Mouse (Mus musculus) midbrain, embryonic 14.5 days (tissue): ENCODE results near the gene Ppp4r1. TPM values are rescaled to one million over a fixed set of nuclear protein-coding genes. Genes with fewer than 3 reads are reported as not detected.
A peak's percentile ranks its signal among the peaks of the same experiment; 100 is the strongest.

Source experiments
- ATAC-seq: fragments of 200-750 bp; cut with Nextera tagmentation; 2 replicates; pipeline ENCODE4 v1.8.0; 2017; ENCODE audit warnings: moderate number of reproducible peaks, moderate library complexity; ENCODE audit not compliant: low FRiP score, low TSS enrichment
- DNase-seq: peaks from one replicate; pipeline ENCODE4 v3.0.0-alpha.2; 2015
- H3K27ac ChIP-seq: fragments of 300-500 bp; sonication (generic); replicated peaks from 2 replicates; pipeline ENCODE4 v1.5.1; 2014; ENCODE audit warnings: mild to moderate bottlenecking, low read depth, low read length, moderate library complexity
- H3K27me3 ChIP-seq: fragments of 300-500 bp; sonication (generic); 2 replicates; pipeline ENCODE4 v1.6.1; 2014; ENCODE audit warnings: low read length, control low read depth, mixed read lengths; ENCODE audit not compliant: control insufficient read depth, insufficient read depth
- H3K36me3 ChIP-seq: fragments of 300-500 bp; sonication (generic); 2 replicates; pipeline ENCODE4 v1.6.1; 2014; ENCODE audit warnings: low read length, control low read depth; ENCODE audit not compliant: control insufficient read depth, insufficient read depth
- H3K4me1 ChIP-seq: fragments of 300-500 bp; sonication (generic); 2 replicates; pipeline ENCODE4 v1.6.1; 2014; ENCODE audit warnings: mild to moderate bottlenecking, antibody characterized with exemption, low read length, control low read depth; ENCODE audit not compliant: control insufficient read depth, insufficient read depth
- H3K4me2 ChIP-seq: fragments of 300-500 bp; sonication (generic); 2 replicates; pipeline ENCODE4 v1.6.1; 2014; ENCODE audit warnings: mild to moderate bottlenecking, low read length, moderate library complexity
- H3K4me3 ChIP-seq: fragments of 300-500 bp; sonication (generic); replicated peaks from 2 replicates; pipeline ENCODE4 v1.5.1; 2014; ENCODE audit warnings: low read depth, low read length
- H3K9ac ChIP-seq: fragments of 300-500 bp; sonication (generic); replicated peaks from 2 replicates; pipeline ENCODE4 v1.6.1; 2014; ENCODE audit warnings: mild to moderate bottlenecking, low read length, moderate library complexity
- H3K9me3 ChIP-seq: fragments of 300-500 bp; sonication (generic); 2 replicates; pipeline ENCODE4 v1.6.1; 2016; ENCODE audit warnings: low read length, control low read depth, mixed read lengths; ENCODE audit not compliant: control insufficient read depth
- WGBS: fragments of 180-500 bp; shearing (Covaris S2); extraction: QIAGEN DNeasy Blood & Tissue Kit; methylation state at CpG from one replicate; pipeline ENCODE4 v1.1.7; 2014; 5-methylcytosine and 5-hydroxymethylcytosine counted together
- polyA plus RNA-seq: library from polyadenylated mRNA; unstranded; fragments of >200 nt; fragmentation: Nextera tagmentation; extraction: Ambion mirVana; gene quantifications from 2 replicates; pipeline ENCODE4 v1.2.1, GENCODE M21; 2014

Gene Ppp4r1
- polyA plus RNA-seq, 1 experiment from 2014 or later = 54.0 TPM

- no peak for DNase-seq
- no peak overlapping the region for H3K27ac ChIP-seq
- H3K36me3 ChIP-seq = peaks cover 70% of the 10 kb centered on the region
- H3K4me1 ChIP-seq = no peaks in the 10 kb centered on the region
- ATAC-seq = no peak
- no peak overlapping the region for H3K9ac ChIP-seq
- H3K4me3 ChIP-seq = no peak overlapping the region
- H3K4me2 ChIP-seq = no peak overlapping the region
- 91% methylated on average over 17 of the region's 17 CpGs for WGBS
- H3K27me3 ChIP-seq = no peaks in the 10 kb centered on the region
- no peaks in the 10 kb centered on the region for H3K9me3 ChIP-seq
Measured at GRCm38 (mm10) chr17:65850487-65850886, 68.1 kb downstream of the Ppp4r1 start.

- Histone ChIP-seq H3K4me3 (no peak overlapping the region), H3K27me3 (no peaks in the 10 kb centered on the region), H3K4me2 (no peak overlapping the region), H3K36me3 (peaks cover 74% of the 10 kb centered on the region), H3K4me1 (no peaks in the 10 kb centered on the region), H3K27ac (no peak overlapping the region), H3K9ac (no peak overlapping the region), H3K9me3 (no peaks in the 10 kb centered on the region)
- DNase-seq (no peak), ATAC-seq (no peak)
- 93% methylated on average over 6 of the region's 6 CpGs for WGBS
Measured at GRCm38 (mm10) chr17:65851749-65852148, 69.4 kb downstream of the Ppp4r1 start.

GRCm38 (mm10) chr17:65853326-65853725 is 71.0 kb downstream of the Ppp4r1 start:
- DNase-seq = no peak
- peaks cover 81% of the 10 kb centered on the region for H3K36me3 ChIP-seq

GRCm38 (mm10) chr17:65854006-65854405 is 71.6 kb downstream of the Ppp4r1 start:
- DNase-seq (no peak), ATAC-seq (no peak)
- H3K4me3 ChIP-seq = no peak overlapping the region
- H3K36me3 ChIP-seq = peaks cover 82% of the 10 kb centered on the region
- H3K4me2 ChIP-seq = no peak overlapping the region
- no peak overlapping the region for H3K27ac ChIP-seq
- no peaks in the 10 kb centered on the region for H3K27me3 ChIP-seq
- H3K4me1 ChIP-seq = no peaks in the 10 kb centered on the region
- H3K9me3 ChIP-seq = no peaks in the 10 kb centered on the region
- 94% methylated on average over 4 of the region's 4 CpGs for WGBS
- H3K9ac ChIP-seq = no peak overlapping the region

More at GRCm38 (mm10) chr17:65853326-65853725, 71.0 kb downstream of the Ppp4r1 start:
- no peaks in the 10 kb centered on the region for H3K27me3 ChIP-seq
- WGBS = 95% methylated on average over 6 of the region's 6 CpGs
- no peak overlapping the region for H3K9ac ChIP-seq
- no peak for ATAC-seq
- no peaks in the 10 kb centered on the region for H3K9me3 ChIP-seq
- no peak overlapping the region for H3K4me3 ChIP-seq
- H3K4me2 ChIP-seq = no peak overlapping the region
- no peaks in the 10 kb centered on the region for H3K4me1 ChIP-seq
- no peak overlapping the region for H3K27ac ChIP-seq

GRCm38 (mm10) chr17:65857617-65858016 is 75.2 kb downstream of the Ppp4r1 start:
- H3K27ac ChIP-seq = no peak overlapping the region
- ATAC-seq = no peak
- 85% methylated on average over 4 of the region's 4 CpGs for WGBS

GRCm38 (mm10) chr17:65862579-65862978 is 80.2 kb downstream of the Ppp4r1 start:
- DNase-seq (peak; percentile 72), ATAC-seq (no peak)
- no peak overlapping the region for H3K4me2 ChIP-seq
- no peak overlapping the region for H3K27ac ChIP-seq
- WGBS = 50% methylated on average over 4 of the region's 4 CpGs
- H3K4me3 ChIP-seq = no peak overlapping the region
- H3K36me3 ChIP-seq = peaks cover 54% of the 10 kb centered on the region
- no peaks in the 10 kb centered on the region for H3K9me3 ChIP-seq
- H3K9ac ChIP-seq = no peak overlapping the region
- H3K27me3 ChIP-seq = no peaks in the 10 kb centered on the region
- no peaks in the 10 kb centered on the region for H3K4me1 ChIP-seq

More at GRCm38 (mm10) chr17:65857617-65858016, 75.2 kb downstream of the Ppp4r1 start:
- H3K9ac ChIP-seq = no peak overlapping the region
- H3K4me1 ChIP-seq = no peaks in the 10 kb centered on the region
- no peak overlapping the region for H3K4me2 ChIP-seq
- H3K9me3 ChIP-seq = no peaks in the 10 kb centered on the region
- no peak overlapping the region for H3K4me3 ChIP-seq
- peaks cover 62% of the 10 kb centered on the region for H3K36me3 ChIP-seq
- no peaks in the 10 kb centered on the region for H3K27me3 ChIP-seq
- DNase-seq = no peak

GRCm38 (mm10) chr17:65863830-65864229 is 81.5 kb downstream of the Ppp4r1 start:
- Histone ChIP-seq H3K27ac (no peak overlapping the region), H3K36me3 (peaks cover 42% of the 10 kb centered on the region), H3K27me3 (no peaks in the 10 kb centered on the region), H3K4me2 (no peak overlapping the region), H3K9ac (no peak overlapping the region), H3K4me1 (no peaks in the 10 kb centered on the region), H3K4me3 (no peak overlapping the region), H3K9me3 (no peaks in the 10 kb centered on the region)
- no peak for ATAC-seq
- WGBS = 95% methylated on average over 12 of the region's 12 CpGs
- DNase-seq = no peak

- Histone ChIP-seq H3K9ac (no peak overlapping the region), H3K4me3 (no peak overlapping the region), H3K27ac (no peak overlapping the region), H3K36me3 (peaks cover 36% of the 10 kb centered on the region), H3K27me3 (no peaks in the 10 kb centered on the region), H3K4me2 (no peak overlapping the region), H3K4me1 (no peaks in the 10 kb centered on the region), H3K9me3 (no peaks in the 10 kb centered on the region)
- 41% methylated on average over 4 of the region's 4 CpGs for WGBS
- peak; percentile 85 for DNase-seq
- ATAC-seq = no peak
Measured at GRCm38 (mm10) chr17:65864742-65865141, 82.4 kb downstream of the Ppp4r1 start.

GRCm38 (mm10) chr17:65865265-65865664 is 82.9 kb downstream of the Ppp4r1 start:
- H3K36me3 ChIP-seq = peaks cover 34% of the 10 kb centered on the region
- no peak overlapping the region for H3K9ac ChIP-seq
- no peak overlapping the region for H3K4me3 ChIP-seq
- ATAC-seq (no peak), DNase-seq (no peak)
- no peaks in the 10 kb centered on the region for H3K4me1 ChIP-seq
- no peaks in the 10 kb centered on the region for H3K9me3 ChIP-seq
- no peaks in the 10 kb centered on the region for H3K27me3 ChIP-seq
- no peak overlapping the region for H3K4me2 ChIP-seq
- H3K27ac ChIP-seq = no peak overlapping the region
